Mouse (Mus musculus) CH12.LX (cell line): ENCODE results near the gene Vps11. TPM values are rescaled to one million over a fixed set of nuclear protein-coding genes. Genes with fewer than 3 reads are reported as not detected.
A peak's percentile ranks its signal among the peaks of the same experiment; 100 is the strongest.

Source experiments
- DNase-seq: peaks from one replicate; pipeline ENCODE4 v3.0.0-alpha.2; 2013; ENCODE audit errors: extremely low read depth
- H3K27ac ChIP-seq: 2 replicates; pipeline ENCODE4 v1.5.1; 2012; ENCODE audit warnings: low read depth, mild to moderate bottlenecking, control low read depth, moderate library complexity; ENCODE audit not compliant: insufficient read depth
- H3K27me3 ChIP-seq: replicated peaks from 2 replicates; pipeline ENCODE3; 2012; ENCODE audit warnings: inconsistent platforms
- H3K36me3 ChIP-seq, 2 experiments: replicated peaks in 1 of 2; 2 replicates each; pipeline versions ENCODE3 to v1.6.1; 2012; ENCODE audit warnings: inconsistent platforms in 1 of 2, low read length in 1 of 2, mild to moderate bottlenecking in 1 of 2, mixed read lengths in 1 of 2, moderate library complexity in 1 of 2; ENCODE audit not compliant: control insufficient read depth in 1 of 2, insufficient read depth in 1 of 2
- H3K4me1 ChIP-seq, 2 experiments: 2 replicates each; pipeline ENCODE4 v1.6.1; 2012; ENCODE audit warnings: inconsistent platforms in 1 of 2, moderate library complexity in 1 of 2; ENCODE audit not compliant: insufficient read depth in 2 of 2, control insufficient read depth in 1 of 2
- H3K4me2 ChIP-seq: 2 replicates; pipeline ENCODE4 v1.6.1; 2012; ENCODE audit warnings: low read depth, mild to moderate bottlenecking, control low read depth; ENCODE audit not compliant: poor library complexity, insufficient read depth, severe bottlenecking
- H3K4me3 ChIP-seq, 3 experiments: fragments of 150-350 bp in 1 of 3; sonication (generic) in 1 of 3; replicated peaks in 1 of 3; 2 replicates each; pipeline versions ENCODE3 to v1.5.1; 2011 to 2012; ENCODE audit warnings: low read depth in 2 of 3, low read length in 2 of 3, mild to moderate bottlenecking in 2 of 3, moderate library complexity in 2 of 3, control low read depth in 1 of 3, improper control_type of control experiment in 1 of 3, inconsistent platforms in 1 of 3, mixed read lengths in 1 of 3; ENCODE audit not compliant: poor library complexity in 1 of 3
- H3K79me2 ChIP-seq: replicated peaks from 2 replicates; pipeline ENCODE4 v1.6.1; 2012; ENCODE audit warnings: mild to moderate bottlenecking, moderate library complexity; ENCODE audit not compliant: control insufficient read depth, poor library complexity, insufficient read depth, severe bottlenecking; ENCODE audit errors: extremely low read depth
- H3K9ac ChIP-seq: 2 replicates; pipeline ENCODE4 v1.6.1; 2012; ENCODE audit warnings: low read depth, mild to moderate bottlenecking, control low read depth, moderate library complexity; ENCODE audit not compliant: insufficient read depth
- H3K9me3 ChIP-seq: replicated peaks from 2 replicates; pipeline ENCODE3; 2012; ENCODE audit warnings: low read length, inconsistent platforms, mixed read lengths
- CTCF ChIP-seq, 2 experiments: IDR thresholded peaks in 1 of 2; conservative IDR thresholded peaks in 1 of 2; 2 replicates each; pipeline ENCODE4 v1.5.1; 2011 to 2012; ENCODE audit warnings: low read depth in 2 of 2, low read length in 2 of 2, improper control_type of control experiment in 1 of 2, inconsistent platforms in 1 of 2, mild to moderate bottlenecking in 1 of 2, moderate library complexity in 1 of 2
- E2F4 ChIP-seq: IDR thresholded peaks from 2 replicates; pipeline ENCODE4 v1.6.1; 2011; ENCODE audit warnings: low read depth, low read length, improper control_type of control experiment; ENCODE audit not compliant: insufficient replicate concordance
- GABPA ChIP-seq: IDR thresholded peaks from 2 replicates; pipeline ENCODE4 v1.6.1; 2012; ENCODE audit warnings: low read depth, low read length, improper control_type of control experiment, inconsistent platforms; ENCODE audit not compliant: insufficient replicate concordance
- JUND ChIP-seq: conservative IDR thresholded peaks from 2 replicates; pipeline ENCODE4 v1.6.1; 2011; ENCODE audit warnings: low read depth, low read length, improper control_type of control experiment
- KAT2A ChIP-seq: IDR thresholded peaks from 2 replicates; pipeline ENCODE4 v1.6.1; 2012; ENCODE audit warnings: low read length, improper control_type of control experiment, inconsistent platforms; ENCODE audit not compliant: insufficient replicate concordance
- MAFK ChIP-seq: IDR thresholded peaks from 2 replicates; pipeline ENCODE4 v1.6.1; 2011; ENCODE audit warnings: low read length, improper control_type of control experiment; ENCODE audit not compliant: insufficient replicate concordance
- MAZ ChIP-seq: IDR thresholded peaks from 2 replicates; pipeline ENCODE4 v1.6.1; 2012; ENCODE audit warnings: low read depth, mild to moderate bottlenecking, inconsistent platforms, low read length, improper control_type of control experiment, moderate library complexity
- MEF2A ChIP-seq: IDR thresholded peaks from 2 replicates; pipeline ENCODE4 v1.6.1; 2014; ENCODE audit warnings: low read depth, mild to moderate bottlenecking, inconsistent platforms, low read length, improper control_type of control experiment, borderline replicate concordance
- MXI1 ChIP-seq: IDR thresholded peaks from 2 replicates; pipeline ENCODE4 v1.6.1; 2011; ENCODE audit warnings: mild to moderate bottlenecking, low read depth, low read length, improper control_type of control experiment
- NRF1 ChIP-seq: IDR thresholded peaks from 2 replicates; pipeline ENCODE4 v1.6.1; 2014; ENCODE audit warnings: low read depth, mild to moderate bottlenecking, inconsistent platforms, low read length, improper control_type of control experiment, moderate library complexity
- POLR2A ChIP-seq: IDR thresholded peaks from 2 replicates; pipeline ENCODE4 v1.6.1; 2011; ENCODE audit warnings: low read depth, mild to moderate bottlenecking, improper control_type of control experiment, low read length
- SIN3A ChIP-seq: IDR thresholded peaks from 2 replicates; pipeline ENCODE4 v1.6.1; 2012; ENCODE audit warnings: low read length, improper control_type of control experiment, inconsistent platforms
- TBP ChIP-seq: conservative IDR thresholded peaks from 2 replicates; pipeline ENCODE4 v1.6.1; 2011; ENCODE audit warnings: low read depth, low read length, improper control_type of control experiment
- TCF12 ChIP-seq: IDR thresholded peaks from 2 replicates; pipeline ENCODE4 v1.6.1; 2014; ENCODE audit warnings: low read depth, mild to moderate bottlenecking, inconsistent platforms, low read length, improper control_type of control experiment
- UBTF ChIP-seq: IDR thresholded peaks from 2 replicates; pipeline ENCODE4 v1.6.1; 2012; ENCODE audit warnings: low read depth, mild to moderate bottlenecking, inconsistent platforms, low read length, improper control_type of control experiment, moderate library complexity
- USF1 ChIP-seq: IDR thresholded peaks from 2 replicates; pipeline ENCODE4 v1.6.1; 2014; ENCODE audit warnings: low read depth, mild to moderate bottlenecking, inconsistent platforms, low read length, improper control_type of control experiment
- USF2 ChIP-seq: conservative IDR thresholded peaks from 2 replicates; pipeline ENCODE4 v1.6.1; 2011; ENCODE audit warnings: low read depth, low read length, improper control_type of control experiment
- ZMIZ1 ChIP-seq: IDR thresholded peaks from 2 replicates; pipeline ENCODE4 v1.6.1; 2012; ENCODE audit warnings: low read depth, mild to moderate bottlenecking, inconsistent platforms, low read length, improper control_type of control experiment
- dilution Hi-C: fragments of 300-500 bp; cut with MboI; formaldehyde crosslinking; loops from 2 replicates; pipeline ENCODE4 v1.14.3; 2020; ENCODE audit warnings: low sequenced_read_pairs; ENCODE audit not compliant: extremely low pct_unique_long_range_greater_than_20kb, extremely low pct_ligation_motif_present
- in situ Hi-C: fragments of 300-500 bp; cut with MboI; formaldehyde crosslinking; loops from 3 replicates; pipeline ENCODE4 v1.14.3; 2019; ENCODE audit warnings: low sequenced_read_pairs, low pct_ligation_motif_present, low pct_unique_long_range_greater_than_20kb, mixed read lengths
- polyA plus RNA-seq: library from polyadenylated mRNA; unstranded; fragments of >175 nt; gene quantifications from 2 replicates; pipeline ENCODE4 v1.2.1, GENCODE M21; 2012; ENCODE audit warnings: low read depth; ENCODE audit not compliant: insufficient read length
- total RNA-seq, 2 experiments: library from RNA; depleted of rRNA; stranded (reverse); fragments of 300-350 nt in 1 of 2; fragments of >200 nt in 1 of 2; gene quantifications; 2 replicates each; pipeline ENCODE4 v1.2.3; 2012 to 2014

Gene Vps11
- total and polyA plus RNA-seq, 3 experiments: 16.1 to 24.8 (median 22.1) TPM

GRCm38 (mm10) chr9:44318076-44318825 is 43.2 kb downstream of the Vps11 start:
- dilution Hi-C loops: no loop called here
- TF ChIP-seq GABPA: no peak
- no peak for TF ChIP-seq USF1
- TF ChIP-seq JUND: no peak
- no peak for TF ChIP-seq E2F4
- TF ChIP-seq TCF12: no peak
- no peak for TF ChIP-seq CTCF (conservative IDR thresholded peaks at IDR 0.05 in 1 of 2, IDR thresholded peaks at IDR 0.05 in 1 of 2; ENCODE audit: low read depth in 2 of 2, low read length in 2 of 2)
- no peak for TF ChIP-seq MEF2A
- TF ChIP-seq ZMIZ1: no peak
- TF ChIP-seq POLR2A: no peak
- no peak for TF ChIP-seq NRF1
- no peak for TF ChIP-seq MAZ
- TF ChIP-seq MAFK: no peak
- no peak for TF ChIP-seq MXI1
- H3K36me3 ChIP-seq: peaks cover 29 to 42% of the 10 kb centered on the region in 2 experiments
- no peak for DNase-seq
- no peaks in the 10 kb centered on the region for H3K79me2 ChIP-seq
- in situ Hi-C loops: no loop called here
- H3K4me3 ChIP-seq: peak overlapping the region in 1 of 3 experiments; percentile 20
- peaks cover 7 to 27% of the 10 kb centered on the region in 2 experiments; a peak in 3 of 4 replicates for H3K4me1 ChIP-seq
- H3K9ac ChIP-seq: no peak overlapping the region
- H3K27ac ChIP-seq: no peak overlapping the region
- peak overlapping the region; percentile 85 for H3K4me2 ChIP-seq
- no peaks in the 10 kb centered on the region for H3K9me3 ChIP-seq
- H3K27me3 ChIP-seq: peaks cover 4% of the 10 kb centered on the region

GRCm38 (mm10) chr9:44317452-44317851 is 44.0 kb downstream of the Vps11 start:
- Histone ChIP-seq H3K4me1 (peaks cover 7 to 27% of the 10 kb centered on the region in 2 experiments; a peak in 3 of 4 replicates), H3K4me2 (no peak overlapping the region)
- dilution Hi-C loops: no loop called here

More at GRCm38 (mm10) chr9:44317452-44317851, 44.0 kb downstream of the Vps11 start:
- in situ Hi-C loops: no loop called here
- no peak overlapping the region for H3K27ac ChIP-seq
- H3K4me3 ChIP-seq: no peak overlapping the region
- peaks cover 4% of the 10 kb centered on the region for H3K27me3 ChIP-seq
- TF ChIP-seq USF2: peak; percentile 17; the same call in 1 of the 2 replicates
- no peak for TF ChIP-seq JUND
- TF ChIP-seq TBP: no peak
- no peak for TF ChIP-seq SIN3A
- TF ChIP-seq UBTF: no peak
- TF ChIP-seq KAT2A: no peak
- no peak overlapping the region for H3K9ac ChIP-seq
- H3K9me3 ChIP-seq: no peaks in the 10 kb centered on the region
- H3K79me2 ChIP-seq: no peaks in the 10 kb centered on the region
- H3K36me3 ChIP-seq: peaks cover 33 to 50% of the 10 kb centered on the region in 2 experiments
- no peak for DNase-seq
